Mouse (Mus musculus): ENCODE measurements around the gene Hs3st5.

DNA sequence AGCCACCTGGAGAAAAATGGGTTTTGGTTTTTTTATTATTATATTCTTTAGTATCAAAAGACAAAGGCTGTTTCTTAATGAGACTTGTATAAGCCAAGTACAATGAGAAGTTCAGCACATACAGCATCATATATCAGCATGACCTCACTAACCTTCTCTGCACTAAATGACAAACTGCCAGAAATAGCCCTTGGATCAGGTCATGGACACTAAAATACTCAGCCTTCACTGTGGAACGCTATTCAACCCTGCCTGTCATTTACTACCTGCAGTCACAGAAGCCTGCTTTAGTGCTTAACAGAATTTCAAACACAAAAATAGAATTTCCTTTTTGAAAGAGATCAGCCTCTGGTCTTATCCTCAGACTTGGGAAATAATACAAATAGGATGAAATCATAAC lies 247.9 kb downstream of the Hs3st5 start:
- no peak for TF ChIP-seq CTCF (IDR thresholded peaks at IDR 0.05; ENCODE audit: insufficient read depth, low read depth, low read length)
- no peak for TF ChIP-seq POLR2A (IDR thresholded peaks at IDR 0.05; ENCODE audit: insufficient read depth, low read depth, low read length)
